Mouse (Mus musculus) frontal cortex, postnatal 36 days (tissue): ENCODE data around the gene Fkrp.

Source experiments
- DNase-seq, 2 experiments: peaks; one replicate each; pipeline ENCODE4 v3.0.0; 2022; ENCODE audit warnings: low spot score in 2 of 2

Gene Fkrp

GRCm38 (mm10) chr7:16792316-16792715 lies 24.2 kb downstream of the Fkrp start:
- DNase-seq = no peak

DNA sequence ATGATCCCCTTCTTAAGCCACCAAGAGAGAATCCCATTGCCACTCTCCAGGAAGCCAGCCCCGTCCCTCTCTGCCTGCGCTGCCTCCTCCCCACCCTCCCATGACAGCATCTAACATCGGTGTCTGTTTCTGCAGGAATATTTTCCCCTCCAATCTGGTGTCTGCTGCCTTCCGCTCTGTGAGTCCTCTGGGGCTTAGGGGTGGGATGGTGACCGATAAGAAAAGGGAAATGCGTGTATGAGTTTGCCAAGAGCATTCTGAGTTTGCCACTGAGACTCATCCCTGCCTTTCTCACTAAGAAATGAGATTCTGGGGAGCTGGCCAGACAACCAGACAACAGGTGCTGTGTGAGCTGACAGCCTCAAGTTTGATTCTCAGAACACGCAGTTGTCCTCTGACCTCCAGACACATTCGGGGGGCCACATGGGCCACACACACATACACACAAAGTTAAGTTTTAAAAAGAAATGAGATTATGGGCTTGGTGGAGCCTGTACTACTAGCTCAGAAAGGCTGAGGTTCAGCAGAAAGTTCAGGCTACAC lies 30.9 kb downstream of the Fkrp start:
- DNase-seq = no peak

DNA sequence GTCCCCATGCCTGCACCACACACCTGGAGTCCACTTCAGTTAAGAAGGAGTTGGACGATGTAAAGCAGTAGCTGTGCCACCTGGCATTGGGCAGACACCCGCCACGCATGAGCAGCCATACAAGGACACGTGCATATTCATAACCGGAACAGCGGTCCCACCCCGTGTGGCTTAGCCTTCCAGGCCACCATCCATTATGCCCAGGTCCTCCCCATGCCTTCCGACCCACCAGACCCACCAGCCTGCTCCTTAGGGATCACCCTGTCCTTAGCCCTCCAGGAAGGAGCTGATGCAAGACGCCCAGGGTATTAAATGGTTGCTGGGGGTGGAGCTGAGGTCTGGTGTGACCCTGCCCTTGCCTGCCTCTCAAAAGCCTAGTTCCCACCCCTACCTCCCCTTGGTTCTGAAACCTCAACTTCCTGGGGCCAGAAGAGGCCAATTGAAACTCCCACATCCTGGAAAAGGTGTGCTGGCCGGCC lies 32.0 kb downstream of the Fkrp start:
- no peak for DNase-seq

- DNase-seq = no peak
These were observed 32.6 kb downstream of the Fkrp start for GRCm38 (mm10) chr7:16783758-16784415.

- DNase-seq = no peak
These were observed 33.3 kb downstream of the Fkrp start for GRCm38 (mm10) chr7:16783224-16783688.

- DNase-seq = no peak
These were observed 33.9 kb downstream of the Fkrp start for GRCm38 (mm10) chr7:16782555-16783125.

- DNase-seq = no peak
These were observed 34.5 kb downstream of the Fkrp start for GRCm38 (mm10) chr7:16781816-16782554.

DNA sequence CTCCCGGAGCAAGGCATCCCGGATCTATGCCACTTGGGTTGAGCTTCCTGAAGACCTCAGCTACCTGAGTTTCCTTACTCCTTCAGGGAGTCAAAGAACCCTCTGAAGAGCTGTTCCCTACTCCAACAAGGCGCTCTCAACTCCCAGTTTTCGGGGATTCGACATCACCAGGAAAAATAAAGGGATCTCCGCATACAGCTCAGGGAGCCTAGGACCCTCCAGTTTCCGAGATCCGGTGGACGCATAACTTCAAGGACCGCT lies 35.0 kb downstream of the Fkrp start:
- DNase-seq = no peak

DNA sequence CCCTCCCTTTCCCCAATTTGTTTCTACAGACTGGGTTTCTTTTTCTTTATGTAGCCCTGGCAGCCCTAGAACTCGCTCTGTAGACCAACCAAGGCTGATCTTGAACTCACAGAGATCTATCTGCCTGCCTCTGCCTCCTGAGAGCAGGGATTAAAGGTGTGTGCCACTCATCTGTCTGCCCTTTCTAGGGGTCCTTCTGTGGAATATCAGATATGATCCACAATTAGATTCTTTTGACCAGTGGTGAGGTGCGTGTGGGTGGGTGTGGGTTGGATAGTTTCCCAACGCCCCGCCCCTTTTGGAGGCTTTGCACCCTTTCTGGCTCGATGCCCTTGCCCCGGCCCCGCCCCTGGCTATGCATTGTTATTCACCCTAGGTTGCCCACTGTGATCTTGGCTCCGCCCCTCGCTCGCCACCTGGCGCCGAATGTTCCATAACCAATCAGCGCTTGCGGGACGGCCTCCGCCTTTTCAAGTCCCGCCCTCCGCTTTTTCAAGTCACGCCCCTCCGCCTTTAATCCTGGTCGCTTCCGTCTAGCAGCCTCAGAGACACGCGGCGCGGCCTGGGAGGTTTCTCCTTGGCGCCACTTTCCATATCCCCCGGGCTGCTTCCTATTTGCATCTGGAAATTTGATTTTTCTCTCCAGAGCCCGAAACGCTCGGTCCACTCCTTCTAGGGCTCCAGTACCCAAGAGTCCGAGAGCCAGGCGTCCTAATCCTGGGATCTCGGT lies 35.5 kb downstream of the Fkrp start, which contains the start of gene Slc1a5:
Slc1a5 (plus strand) TSS at position 516 of the 730 bp plus-strand sequence.
- peak; percentile 45 to 60 for DNase-seq

DNA sequence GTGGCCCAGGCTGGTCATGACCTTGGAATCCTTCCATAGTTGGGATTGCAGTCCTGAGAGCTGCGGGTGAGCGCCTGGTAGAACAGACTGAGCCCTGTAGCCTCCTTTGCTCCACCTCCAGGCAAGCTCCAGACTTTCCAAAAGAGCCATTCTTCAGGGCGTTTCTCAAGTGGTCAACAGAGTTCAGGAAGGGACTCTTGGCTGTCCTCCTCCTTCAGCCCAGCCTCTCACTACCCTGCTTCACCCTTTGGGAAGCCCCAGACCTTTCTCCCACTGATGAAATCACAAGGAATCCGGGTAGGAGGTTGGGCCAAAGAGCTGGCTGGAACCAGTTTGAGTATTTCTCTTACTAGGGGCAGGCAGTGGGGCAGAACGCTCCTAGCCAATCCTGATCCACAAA lies 36.5 kb downstream of the Fkrp start:
- DNase-seq = no peak

- DNase-seq = no peak
These were observed 40.6 kb downstream of the Fkrp start for GRCm38 (mm10) chr7:16775888-16776287.

GRCm38 (mm10) chr7:16766443-16766842 lies 50.1 kb downstream of the Fkrp start:
- no peak for DNase-seq

DNA sequence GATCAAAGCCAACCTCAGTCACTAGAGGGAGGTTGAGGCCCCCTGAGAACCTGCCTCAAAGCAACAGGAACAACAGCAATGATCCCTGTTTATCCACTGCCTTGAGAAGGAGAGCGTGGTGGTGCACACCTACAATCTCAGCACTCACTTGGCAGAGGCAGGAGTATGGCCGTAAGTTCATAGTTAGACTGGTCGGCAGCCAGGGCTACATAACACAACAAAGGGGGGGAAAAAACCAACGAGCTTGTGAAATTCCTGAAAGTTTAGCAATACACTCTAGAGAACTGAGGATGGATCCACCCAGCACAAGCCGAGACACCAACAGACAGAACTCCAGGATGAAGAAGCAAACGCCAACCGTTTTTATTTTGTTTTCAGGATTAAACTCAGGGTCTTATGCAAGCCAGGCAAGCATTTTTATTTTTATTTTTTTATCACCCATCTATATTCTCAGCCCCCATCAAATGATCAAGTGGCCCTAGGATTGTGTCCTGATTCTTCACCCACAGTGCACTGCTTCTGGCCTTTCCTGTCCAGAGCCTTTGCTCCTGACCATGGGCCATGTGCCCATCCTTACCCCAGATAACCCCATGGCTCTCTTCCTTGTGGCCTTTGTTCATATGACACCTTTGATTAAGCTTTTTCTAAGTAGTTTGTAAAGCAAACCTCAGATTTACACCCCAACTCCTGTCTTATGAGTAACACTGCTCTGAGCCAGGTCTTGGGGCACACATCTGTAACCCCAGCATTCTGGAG lies 52.9 kb downstream of the Fkrp start:
- no peak for DNase-seq

DNA sequence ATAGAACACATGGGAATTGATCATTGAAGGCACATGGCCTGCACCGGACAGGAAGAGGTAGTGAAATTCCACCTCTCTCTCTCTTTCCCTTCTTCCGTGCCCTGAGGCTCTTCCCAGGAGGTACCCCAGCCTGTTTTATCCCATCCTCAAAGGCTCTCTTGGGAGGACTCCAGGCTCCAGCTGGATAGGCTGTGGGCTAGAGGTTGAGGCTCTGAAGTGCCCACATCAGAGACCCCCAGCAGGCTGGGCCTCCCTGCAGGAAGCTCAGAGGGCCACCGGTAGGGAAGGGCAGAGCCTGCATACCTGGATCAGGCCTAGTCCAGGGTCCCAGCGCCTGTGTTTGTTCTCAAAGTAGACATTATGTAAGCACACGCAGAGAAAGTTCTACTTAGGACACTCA lies 54.9 kb downstream of the Fkrp start:
- no peak for DNase-seq

DNA sequence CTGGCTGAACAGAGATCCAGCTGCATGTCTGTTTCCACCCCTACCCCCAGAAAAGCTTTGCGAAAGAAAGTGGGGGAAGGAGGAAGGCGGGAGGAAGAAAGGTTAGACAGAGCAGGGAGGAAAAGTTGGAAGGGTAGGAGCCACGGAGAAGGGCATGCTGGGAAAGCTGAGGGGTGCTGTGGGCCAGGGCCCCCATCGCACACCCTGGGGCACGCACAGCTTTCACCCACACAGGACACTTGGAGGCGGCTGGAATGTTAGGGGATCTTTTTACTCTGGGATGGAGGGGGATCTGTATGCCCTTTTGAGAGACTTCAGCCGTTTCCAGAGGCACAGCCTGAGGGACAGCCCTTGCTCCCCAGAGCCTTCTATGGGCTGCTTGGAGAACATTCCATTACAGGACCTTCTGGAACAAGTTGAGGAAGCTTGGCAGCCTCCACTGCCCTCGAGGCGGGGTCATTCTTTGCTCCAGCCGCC lies 55.5 kb downstream of the Fkrp start:
- DNase-seq = no peak

GRCm38 (mm10) chr7:16760292-16760691 lies 56.2 kb downstream of the Fkrp start:
- DNase-seq = no peak
